Mouse (Mus musculus) cerebellum, adult 2 months (tissue): Measurements from ENCODE around the gene Gabrg3.

Experiments used
- CTCF ChIP-seq: fragments of 200-500 bp; IDR thresholded peaks from 2 replicates; pipeline ENCODE4 v1.5.1; 2011; ENCODE audit warnings: low read depth, mild to moderate bottlenecking, control low read depth, low read length, moderate library complexity, borderline replicate concordance; ENCODE audit not compliant: insufficient read depth
- POLR2A ChIP-seq: fragments of 200-500 bp; IDR thresholded peaks from 2 replicates; pipeline ENCODE4 v1.6.1; 2011; ENCODE audit warnings: low read length, control low read depth, borderline replicate concordance; ENCODE audit not compliant: insufficient read depth

DNA sequence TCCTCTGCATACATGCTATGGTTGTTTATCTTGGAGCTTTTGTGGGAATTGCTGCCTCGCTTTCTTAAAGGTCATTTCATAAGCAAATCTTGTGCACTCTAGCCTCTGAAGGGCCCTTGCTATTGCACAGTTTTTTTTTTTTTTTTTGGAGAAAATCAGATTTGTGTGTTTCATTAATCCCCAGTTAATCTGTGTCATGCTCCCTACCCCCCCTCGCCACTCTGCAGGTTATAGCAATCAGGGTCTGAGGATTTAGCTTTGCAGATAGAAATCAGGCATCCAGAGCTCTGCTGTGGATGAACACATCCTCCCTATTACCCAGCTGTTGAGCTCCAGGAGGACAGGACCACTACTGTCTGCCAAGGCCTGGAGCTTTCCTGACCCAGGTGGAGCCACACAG lies 32.4 kb upstream of the Gabrg3 start, which contains the start of gene Gabrb3:
- TF ChIP-seq CTCF, result no peak
- TF ChIP-seq POLR2A, result no peak
